Mouse (Mus musculus) neural tube, embryonic 15.5 days (tissue): ENCODE data around the gene Gm20916. TPM values are rescaled to one million over a fixed set of nuclear protein-coding genes. Genes with fewer than 3 reads are reported as not detected.
"Not testable (repeated sequence)": the region's sequence is repeated elsewhere in the genome, so short reads cannot be mapped to it uniquely, and the experiment has no call there.

Experiments
- ATAC-seq: fragments of 200-750 bp; cut with Nextera tagmentation; 2 replicates; pipeline ENCODE4 v1.8.0; 2017; ENCODE audit warnings: mild to moderate bottlenecking, moderate TSS enrichment, moderate library complexity; ENCODE audit not compliant: low FRiP score
- H3K27ac ChIP-seq: fragments of 300-500 bp; sonication (generic); replicated peaks from 2 replicates; pipeline ENCODE4 v1.5.1; 2015; ENCODE audit warnings: mild to moderate bottlenecking, inconsistent platforms
- H3K27me3 ChIP-seq: fragments of 300-500 bp; sonication (generic); replicated peaks from 2 replicates; pipeline ENCODE4 v1.6.1; 2015; ENCODE audit warnings: inconsistent platforms
- H3K36me3 ChIP-seq: fragments of 300-500 bp; sonication (generic); 2 replicates; pipeline ENCODE4 v1.6.1; 2015; ENCODE audit warnings: inconsistent platforms
- H3K4me1 ChIP-seq: fragments of 300-500 bp; sonication (generic); 2 replicates; pipeline ENCODE4 v1.6.1; 2015; ENCODE audit warnings: inconsistent platforms
- H3K4me2 ChIP-seq: fragments of 300-500 bp; sonication (generic); 2 replicates; pipeline ENCODE4 v1.6.1; 2015; ENCODE audit warnings: inconsistent platforms, mild to moderate bottlenecking, moderate library complexity
- H3K4me3 ChIP-seq: fragments of 300-500 bp; sonication (generic); replicated peaks from 2 replicates; pipeline ENCODE4 v1.5.1; 2015; ENCODE audit warnings: mild to moderate bottlenecking, inconsistent platforms
- H3K9ac ChIP-seq: fragments of 300-500 bp; sonication (generic); replicated peaks from 2 replicates; pipeline ENCODE4 v1.6.1; 2015; ENCODE audit warnings: mild to moderate bottlenecking, inconsistent platforms
- H3K9me3 ChIP-seq: fragments of 300-500 bp; sonication (generic); replicated peaks from 2 replicates; pipeline ENCODE4 v1.6.1; 2016; ENCODE audit warnings: inconsistent platforms
- WGBS: fragments of 180-500 bp; shearing (Covaris S2); methylation state at CpG from one replicate; pipeline ENCODE4 v1.1.7; 2015; ENCODE audit warnings: mixed read lengths; 5-methylcytosine and 5-hydroxymethylcytosine counted together
- polyA plus RNA-seq: library from polyadenylated mRNA; unstranded; fragments of >200 nt; fragmentation: Nextera tagmentation; extraction: Ambion mirVana; gene quantifications from 2 replicates; pipeline ENCODE4 v1.2.1, GENCODE M21; 2015

Gene Gm20916
- polyA plus RNA-seq, result not detected in 2 replicates

- not testable (repeated sequence) for H3K4me3 ChIP-seq, H3K4me2 ChIP-seq, H3K9me3 ChIP-seq, H3K27ac ChIP-seq, H3K36me3 ChIP-seq, H3K27me3 ChIP-seq, ATAC-seq, H3K4me1 ChIP-seq, H3K9ac ChIP-seq
- no CpG with 5 or more reads among the region's 6 CpGs for WGBS
Observed at GRCm38 (mm10) chrY:79319265-79319664, at the start of gene Gm20916. Gm20916 (plus strand) TSS chrY:79319565.

Other genes starting within 250 kb of the Gm20916 start
- gene Gm20917, start 168.4 kb upstream of the Gm20916 start, polyA plus RNA-seq, result not detected in 2 replicates